Mouse (Mus musculus): Measurements from ENCODE around the gene Wipi1. TPM values are rescaled to one million over a fixed set of nuclear protein-coding genes. Genes with fewer than 3 reads are reported as not detected.

Wipi1 gene
- polyA plus RNA-seq, 1 experiment from 2014 or later, result 16.3 TPM

DNA sequence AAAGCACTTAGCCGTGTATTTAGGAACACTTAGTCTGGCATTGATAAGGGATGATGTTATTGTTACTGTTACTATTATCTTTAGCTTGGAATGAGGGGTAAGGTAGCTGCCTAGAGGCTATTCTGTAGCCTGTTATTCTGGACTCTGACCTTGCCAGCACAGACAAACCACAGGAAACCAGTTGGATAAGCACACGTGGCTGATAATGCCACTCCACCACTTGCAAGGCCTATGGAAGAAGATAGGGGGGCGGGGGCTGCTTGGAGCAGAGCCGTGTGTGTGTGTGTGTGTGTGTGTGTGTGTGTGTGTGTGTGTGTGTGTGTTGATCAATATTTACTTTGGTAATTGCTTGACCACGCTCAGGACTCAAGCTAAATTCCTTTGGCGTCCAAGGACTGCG lies 66.5 kb downstream of the Wipi1 start:
- DNase-seq (ENCODE audit: low spot score) (no peak), ATAC-seq (replicated peaks; ENCODE audit: insufficient number of reproducible peaks, low FRiP score, low TSS enrichment, low read depth) (no peak)
- Histone ChIP-seq H3K4me2 (ENCODE audit: low read depth, low read length) (no peak overlapping the region), H3K4me1 (ENCODE audit: control insufficient read depth, insufficient read depth, low read length) (no peaks in the 10 kb centered on the region), H3K27ac (replicated peaks; ENCODE audit: low read depth, low read length) (no peak overlapping the region), H3K4me3 (ENCODE audit: low read depth, low read length) (no peak overlapping the region), H3K9ac (replicated peaks; ENCODE audit: low read length) (no peak overlapping the region), H3K27me3 (ENCODE audit: control insufficient read depth, insufficient read depth, low read length) (no peaks in the 10 kb centered on the region), H3K9me3 (replicated peaks; ENCODE audit: control insufficient read depth, low read length) (no peaks in the 10 kb centered on the region), H3K36me3 (replicated peaks; ENCODE audit: control insufficient read depth, insufficient read depth, low read depth, low read length) (no peaks in the 10 kb centered on the region)
- 56% methylated on average over 7 of the region's 7 CpGs for WGBS

DNA sequence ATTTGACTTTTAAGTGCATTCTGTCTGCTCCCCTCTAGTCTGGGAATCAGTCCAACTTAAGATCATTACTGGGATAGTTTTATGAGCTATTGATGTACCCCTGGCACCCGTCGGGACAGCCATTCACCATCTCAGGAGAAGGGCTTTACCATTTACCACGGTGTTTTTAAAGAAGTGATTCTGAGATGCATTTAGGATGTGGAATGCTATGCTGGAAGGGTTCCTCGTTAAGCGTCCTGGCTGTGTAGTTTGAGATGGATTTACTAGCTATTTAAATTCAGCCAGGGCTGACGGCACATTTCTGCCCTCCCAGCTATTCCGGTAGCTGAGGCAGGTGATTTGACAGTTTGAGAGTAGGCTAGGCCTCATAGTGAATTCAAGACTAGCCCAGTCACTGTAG lies 67.3 kb downstream of the Wipi1 start:
- no peaks in the 10 kb centered on the region for H3K27me3 ChIP-seq (ENCODE audit: control insufficient read depth, insufficient read depth, low read length)
- H3K9ac ChIP-seq (replicated peaks; ENCODE audit: low read length), result no peak overlapping the region
- ATAC-seq (replicated peaks; ENCODE audit: insufficient number of reproducible peaks, low FRiP score, low TSS enrichment, low read depth), result no peak
- H3K27ac ChIP-seq (replicated peaks; ENCODE audit: low read depth, low read length), result no peak overlapping the region
- no peak overlapping the region for H3K4me3 ChIP-seq (ENCODE audit: low read depth, low read length)
- no peak overlapping the region for H3K4me2 ChIP-seq (ENCODE audit: low read depth, low read length)
- no peaks in the 10 kb centered on the region for H3K36me3 ChIP-seq (replicated peaks; ENCODE audit: control insufficient read depth, insufficient read depth, low read depth, low read length)
- 81% methylated on average over 7 of the region's 7 CpGs for WGBS
- no peaks in the 10 kb centered on the region for H3K4me1 ChIP-seq (ENCODE audit: control insufficient read depth, insufficient read depth, low read length)
- no peak for DNase-seq (ENCODE audit: low spot score)
- H3K9me3 ChIP-seq (replicated peaks; ENCODE audit: control insufficient read depth, low read length), result no peaks in the 10 kb centered on the region

DNA sequence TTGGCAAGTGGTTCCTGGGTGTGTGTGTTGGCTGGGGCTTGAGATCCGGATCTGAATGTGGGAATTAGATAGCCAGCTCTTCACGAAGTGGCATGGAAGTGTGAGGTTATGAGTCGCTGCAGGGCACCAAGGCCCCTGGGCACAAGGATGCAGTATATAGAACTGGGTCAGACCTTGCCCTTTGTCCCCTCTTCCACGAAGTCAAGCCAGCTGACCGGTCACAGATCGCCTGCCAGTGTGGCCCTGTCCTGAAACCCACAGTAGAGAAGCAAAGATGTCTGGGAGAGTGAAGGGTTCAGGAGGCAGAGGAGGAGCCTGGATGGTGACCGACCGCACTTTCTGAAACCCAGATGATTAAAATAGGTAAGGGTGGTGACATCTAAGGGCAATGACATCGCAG lies 68.3 kb downstream of the Wipi1 start:
- DNase-seq (ENCODE audit: low spot score) (no peak), ATAC-seq (replicated peaks; ENCODE audit: insufficient number of reproducible peaks, low FRiP score, low TSS enrichment, low read depth) (no peak)
- Histone ChIP-seq H3K36me3 (replicated peaks; ENCODE audit: control insufficient read depth, insufficient read depth, low read depth, low read length) (no peaks in the 10 kb centered on the region), H3K9ac (replicated peaks; ENCODE audit: low read length) (no peak overlapping the region), H3K27ac (replicated peaks; ENCODE audit: low read depth, low read length) (no peak overlapping the region), H3K27me3 (ENCODE audit: control insufficient read depth, insufficient read depth, low read length) (no peaks in the 10 kb centered on the region), H3K4me1 (ENCODE audit: control insufficient read depth, insufficient read depth, low read length) (no peaks in the 10 kb centered on the region; the same call in 1 of the 2 replicates), H3K4me2 (ENCODE audit: low read depth, low read length) (no peak overlapping the region), H3K9me3 (replicated peaks; ENCODE audit: control insufficient read depth, low read length) (no peaks in the 10 kb centered on the region), H3K4me3 (ENCODE audit: low read depth, low read length) (no peak overlapping the region)
- WGBS, result 75% methylated on average over 9 of the region's 9 CpGs

DNA sequence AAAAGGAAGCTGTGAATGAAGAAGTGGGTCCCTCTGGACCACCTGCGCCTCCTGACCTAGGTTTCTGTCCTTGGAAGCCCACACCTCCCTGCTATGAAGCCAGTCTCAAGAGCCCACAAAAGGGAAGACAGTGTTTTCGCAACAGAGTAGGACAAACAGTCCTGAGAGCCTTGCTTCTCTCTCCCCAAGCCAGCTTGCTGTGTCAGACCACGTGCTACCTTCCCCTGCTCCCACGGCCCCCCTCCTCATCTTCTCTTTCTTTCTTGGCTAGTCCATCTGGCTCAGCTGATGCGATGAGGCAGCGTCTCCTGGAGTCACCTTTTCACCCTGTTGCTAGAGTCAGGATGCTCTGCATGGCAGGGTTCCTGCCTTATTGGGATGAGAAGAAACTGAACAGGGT lies 72.5 kb downstream of the Wipi1 start:
- no peak overlapping the region for H3K27ac ChIP-seq (replicated peaks; ENCODE audit: low read depth, low read length)
- no peaks in the 10 kb centered on the region for H3K27me3 ChIP-seq (ENCODE audit: control insufficient read depth, insufficient read depth, low read length)
- no peak for DNase-seq (ENCODE audit: low spot score)
- no peaks in the 10 kb centered on the region for H3K36me3 ChIP-seq (replicated peaks; ENCODE audit: control insufficient read depth, insufficient read depth, low read depth, low read length)
- no peak overlapping the region for H3K4me3 ChIP-seq (ENCODE audit: low read depth, low read length)
- H3K4me2 ChIP-seq (ENCODE audit: low read depth, low read length), result no peak overlapping the region
- no peaks in the 10 kb centered on the region; the same call in 1 of the 2 replicates for H3K4me1 ChIP-seq (ENCODE audit: control insufficient read depth, insufficient read depth, low read length)
- no peak overlapping the region; the same call in 1 of the 2 replicates for H3K9ac ChIP-seq (replicated peaks; ENCODE audit: low read length)
- no peak for ATAC-seq (replicated peaks; ENCODE audit: insufficient number of reproducible peaks, low FRiP score, low TSS enrichment, low read depth)
- H3K9me3 ChIP-seq (replicated peaks; ENCODE audit: control insufficient read depth, low read length), result no peaks in the 10 kb centered on the region
- 40% methylated on average over 6 of the region's 6 CpGs for WGBS

DNA sequence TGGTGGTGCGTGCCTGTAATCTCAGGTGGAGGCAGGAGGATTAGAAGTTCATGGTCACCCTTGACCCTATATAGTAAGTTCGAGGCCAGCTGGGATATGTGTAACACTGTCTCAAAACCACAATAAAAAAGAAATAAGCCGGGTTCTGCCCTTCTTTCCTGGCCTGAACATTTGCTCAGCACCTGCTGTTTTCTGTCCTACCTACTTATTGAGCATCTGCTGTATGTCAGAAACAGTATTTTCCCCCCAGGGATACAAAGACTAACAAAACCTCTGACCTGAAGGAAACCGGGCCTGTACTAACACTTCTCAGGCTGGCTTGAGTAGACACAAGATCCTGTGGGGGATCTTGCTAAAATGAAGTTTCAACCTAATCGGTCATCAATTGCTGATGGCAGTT lies 74.8 kb downstream of the Wipi1 start:
- Histone ChIP-seq H3K9ac (replicated peaks; ENCODE audit: low read length) (no peak overlapping the region), H3K27ac (replicated peaks; ENCODE audit: low read depth, low read length) (no peak overlapping the region), H3K27me3 (ENCODE audit: control insufficient read depth, insufficient read depth, low read length) (no peaks in the 10 kb centered on the region), H3K4me3 (ENCODE audit: low read depth, low read length) (no peak overlapping the region), H3K4me2 (ENCODE audit: low read depth, low read length) (no peak overlapping the region), H3K4me1 (ENCODE audit: control insufficient read depth, insufficient read depth, low read length) (no peaks in the 10 kb centered on the region; the same call in 1 of the 2 replicates), H3K9me3 (replicated peaks; ENCODE audit: control insufficient read depth, low read length) (no peaks in the 10 kb centered on the region), H3K36me3 (replicated peaks; ENCODE audit: control insufficient read depth, insufficient read depth, low read depth, low read length) (no peaks in the 10 kb centered on the region)
- no peak for ATAC-seq (replicated peaks; ENCODE audit: insufficient number of reproducible peaks, low FRiP score, low TSS enrichment, low read depth)
- WGBS, result 65% methylated on average over 5 of the region's 5 CpGs
- peak; percentile 13 for DNase-seq (ENCODE audit: low spot score)

DNA sequence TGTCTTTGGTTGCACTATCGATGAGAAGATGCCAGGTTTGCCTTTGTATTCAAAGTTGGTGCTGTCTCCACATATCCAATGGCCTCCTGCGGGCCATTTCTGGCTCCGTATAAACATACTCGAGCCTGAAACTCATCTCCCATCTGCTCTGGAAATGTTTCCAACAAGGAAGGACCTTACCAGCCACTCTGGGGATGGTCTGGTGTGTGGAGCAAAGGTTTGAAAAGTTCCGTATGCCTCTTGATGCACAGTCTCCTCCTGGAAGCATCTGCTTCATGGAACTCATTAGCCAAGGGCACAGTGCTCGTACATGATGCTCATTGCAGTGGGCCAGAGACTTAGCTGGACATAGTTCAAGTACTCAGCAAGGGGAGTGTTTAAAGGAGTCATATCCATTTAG lies 75.8 kb downstream of the Wipi1 start:
- H3K36me3 ChIP-seq (replicated peaks; ENCODE audit: control insufficient read depth, insufficient read depth, low read depth, low read length), result no peaks in the 10 kb centered on the region
- H3K27ac ChIP-seq (replicated peaks; ENCODE audit: low read depth, low read length), result no peak overlapping the region
- H3K9me3 ChIP-seq (replicated peaks; ENCODE audit: control insufficient read depth, low read length), result no peaks in the 10 kb centered on the region
- H3K4me3 ChIP-seq (ENCODE audit: low read depth, low read length), result no peak overlapping the region
- no peak overlapping the region for H3K9ac ChIP-seq (replicated peaks; ENCODE audit: low read length)
- WGBS, result 85% methylated on average over 6 of the region's 6 CpGs
- no peak for ATAC-seq (replicated peaks; ENCODE audit: insufficient number of reproducible peaks, low FRiP score, low TSS enrichment, low read depth)
- no peak overlapping the region for H3K4me2 ChIP-seq (ENCODE audit: low read depth, low read length)
- no peak for DNase-seq (ENCODE audit: low spot score)
- no peaks in the 10 kb centered on the region; the same call in 1 of the 2 replicates for H3K4me1 ChIP-seq (ENCODE audit: control insufficient read depth, insufficient read depth, low read length)
- no peaks in the 10 kb centered on the region for H3K27me3 ChIP-seq (ENCODE audit: control insufficient read depth, insufficient read depth, low read length)

DNA sequence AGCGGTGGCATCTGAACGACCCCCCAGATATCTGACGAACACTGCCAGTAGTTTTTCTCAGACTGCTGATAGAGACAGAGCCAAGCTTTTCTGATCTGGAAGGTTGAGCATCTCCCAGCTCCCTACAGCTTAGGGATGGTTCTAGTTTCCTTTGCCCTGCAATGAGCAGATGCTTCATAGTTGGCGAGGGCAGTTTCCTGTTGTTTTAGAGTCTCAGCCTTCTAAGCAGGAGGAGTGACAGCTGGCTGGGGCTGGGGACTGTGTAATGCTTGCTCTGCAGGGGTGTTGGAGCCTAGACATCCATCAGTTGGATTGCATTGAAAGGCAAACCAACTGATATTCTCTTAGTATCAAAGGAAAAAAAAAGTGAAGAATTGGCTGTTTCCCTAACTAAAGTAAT lies 81.7 kb downstream of the Wipi1 start:
- Histone ChIP-seq H3K4me1 (ENCODE audit: control insufficient read depth, insufficient read depth, low read length) (no peaks in the 10 kb centered on the region), H3K27me3 (ENCODE audit: control insufficient read depth, insufficient read depth, low read length) (no peaks in the 10 kb centered on the region), H3K36me3 (replicated peaks; ENCODE audit: control insufficient read depth, insufficient read depth, low read depth, low read length) (no peaks in the 10 kb centered on the region), H3K9me3 (replicated peaks; ENCODE audit: control insufficient read depth, low read length) (no peaks in the 10 kb centered on the region), H3K4me2 (ENCODE audit: low read depth, low read length) (no peak overlapping the region), H3K4me3 (ENCODE audit: low read depth, low read length) (no peak overlapping the region), H3K27ac (replicated peaks; ENCODE audit: low read depth, low read length) (no peak overlapping the region), H3K9ac (replicated peaks; ENCODE audit: low read length) (no peak overlapping the region)
- WGBS, result 82% methylated on average over 4 of the region's 4 CpGs
- DNase-seq (ENCODE audit: low spot score) (no peak), ATAC-seq (replicated peaks; ENCODE audit: insufficient number of reproducible peaks, low FRiP score, low TSS enrichment, low read depth) (no peak)

DNA sequence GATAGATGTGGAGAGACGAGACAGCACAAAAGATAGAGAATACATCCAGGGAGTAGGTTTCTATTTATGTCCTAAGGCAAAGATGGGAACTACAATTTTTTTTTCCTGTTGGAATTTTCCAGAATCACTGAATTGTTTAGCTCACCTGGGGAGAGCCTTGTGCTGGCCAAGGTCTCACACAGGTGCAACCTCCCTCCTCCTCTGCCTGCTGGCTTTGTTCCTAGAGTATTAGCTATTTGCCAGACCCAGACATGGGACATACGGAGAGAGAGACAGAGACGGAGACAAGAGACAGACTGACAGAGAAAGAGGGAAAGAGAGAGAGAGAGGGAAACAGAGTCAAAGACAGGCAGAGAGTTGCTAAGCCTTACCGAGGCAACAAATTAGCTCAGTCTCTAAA lies 86.2 kb downstream of the Wipi1 start:
- no peak for ATAC-seq (replicated peaks; ENCODE audit: insufficient number of reproducible peaks, low FRiP score, low TSS enrichment, low read depth)
- 94% methylated on average over 4 of the region's 4 CpGs for WGBS

More for the DNA sequence above, 86.2 kb downstream of the Wipi1 start:
- Histone ChIP-seq H3K4me1 (ENCODE audit: control insufficient read depth, insufficient read depth, low read length) (no peaks in the 10 kb centered on the region), H3K4me2 (ENCODE audit: low read depth, low read length) (no peak overlapping the region), H3K27me3 (ENCODE audit: control insufficient read depth, insufficient read depth, low read length) (no peaks in the 10 kb centered on the region), H3K27ac (replicated peaks; ENCODE audit: low read depth, low read length) (no peak overlapping the region), H3K9me3 (replicated peaks; ENCODE audit: control insufficient read depth, low read length) (no peaks in the 10 kb centered on the region), H3K36me3 (replicated peaks; ENCODE audit: control insufficient read depth, insufficient read depth, low read depth, low read length) (no peaks in the 10 kb centered on the region), H3K4me3 (ENCODE audit: low read depth, low read length) (no peak overlapping the region), H3K9ac (replicated peaks; ENCODE audit: low read length) (no peak overlapping the region)
- DNase-seq (ENCODE audit: low spot score), result no peak

Measured in embryonic facial prominence, embryonic 11.5 days (tissue).